Mouse (Mus musculus) limb, embryonic 10.5 days (tissue): ENCODE data around the gene Lpin2. TPM values are rescaled to one million over a fixed set of nuclear protein-coding genes. Genes with fewer than 3 reads are reported as not detected.

Experiments
- DNase-seq: peaks from one replicate; pipeline ENCODE4 v3.0.0-alpha.2; 2017; ENCODE audit warnings: low spot score
- H3K27ac ChIP-seq: fragments of 300-500 bp; sonication (generic); 2 replicates; pipeline ENCODE4 v1.5.1; 2016; ENCODE audit warnings: mild to moderate bottlenecking
- H3K27me3 ChIP-seq: fragments of 300-500 bp; sonication (generic); 2 replicates; pipeline ENCODE4 v1.6.1; 2016; ENCODE audit warnings: low read depth, mild to moderate bottlenecking; ENCODE audit not compliant: poor library complexity, severe bottlenecking
- H3K36me3 ChIP-seq: fragments of 300-500 bp; sonication (generic); 2 replicates; pipeline ENCODE4 v1.6.1; 2016; ENCODE audit warnings: mild to moderate bottlenecking, moderate library complexity
- H3K4me1 ChIP-seq: fragments of 300-500 bp; sonication (generic); 2 replicates; pipeline ENCODE4 v1.6.1; 2016
- H3K4me3 ChIP-seq: fragments of 300-500 bp; sonication (generic); 2 replicates; pipeline ENCODE4 v1.5.1; 2016; ENCODE audit warnings: mild to moderate bottlenecking, moderate library complexity
- H3K9me3 ChIP-seq: fragments of 300-500 bp; sonication (generic); replicated peaks from 2 replicates; pipeline ENCODE4 v1.6.1; 2016; ENCODE audit warnings: mild to moderate bottlenecking
- WGBS: fragments of 180-500 bp; shearing (Covaris S2); methylation state at CpG from one replicate; pipeline ENCODE4 v1.1.7; 2016; 5-methylcytosine and 5-hydroxymethylcytosine counted together
- polyA plus RNA-seq: library from polyadenylated mRNA; unstranded; fragments of >200 nt; fragmentation: Nextera tagmentation; extraction: Ambion mirVana; gene quantifications from 2 replicates; pipeline ENCODE4 v1.2.1, GENCODE M21; 2016

Lpin2 gene
- polyA plus RNA-seq, 1 experiment from 2014 or later, result 51.8 TPM

GRCm38 (mm10) chr17:71290486-71291410 is 108.4 kb downstream of the Lpin2 start:
- 73% methylated on average over 7 of the region's 7 CpGs for WGBS
- H3K4me3 ChIP-seq, result no peak overlapping the region
- no peaks in the 10 kb centered on the region for H3K36me3 ChIP-seq
- no peaks in the 10 kb centered on the region for H3K27me3 ChIP-seq
- no peaks in the 10 kb centered on the region for H3K9me3 ChIP-seq
- no peak overlapping the region for H3K27ac ChIP-seq
- H3K4me1 ChIP-seq, result peaks cover 20% of the 10 kb centered on the region
- no peak for DNase-seq

DNA sequence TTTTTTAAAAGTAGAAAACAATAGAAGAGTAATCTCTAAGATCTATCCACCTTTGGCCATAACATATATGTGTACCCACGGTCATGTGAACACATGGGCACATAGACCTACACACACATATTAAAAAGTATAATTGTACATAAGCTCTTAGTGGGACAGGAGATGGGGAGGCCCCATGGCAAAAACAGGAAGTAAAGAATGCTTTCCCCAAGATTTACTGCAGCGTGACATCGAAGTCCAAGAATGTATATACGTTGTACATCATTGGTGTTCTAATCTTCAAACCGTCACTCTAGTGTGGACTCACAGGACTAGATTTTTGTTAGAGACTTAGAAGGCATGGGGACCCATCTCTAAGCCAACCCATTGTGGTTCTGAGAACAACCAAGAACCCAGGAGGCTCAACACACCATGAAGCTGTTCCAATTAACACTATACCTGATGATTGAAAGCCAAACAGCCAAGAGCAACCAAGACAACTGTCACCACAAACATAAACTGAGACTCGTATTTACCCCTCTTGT is 109.6 kb downstream of the Lpin2 start:
- no peaks in the 10 kb centered on the region for H3K36me3 ChIP-seq
- no peaks in the 10 kb centered on the region for H3K9me3 ChIP-seq
- H3K27ac ChIP-seq, result no peak overlapping the region
- H3K27me3 ChIP-seq, result no peaks in the 10 kb centered on the region
- DNase-seq, result no peak
- H3K4me1 ChIP-seq, result peaks cover 14% of the 10 kb centered on the region
- no peak overlapping the region for H3K4me3 ChIP-seq
- 94% methylated on average over 6 of the region's 6 CpGs for WGBS

DNA sequence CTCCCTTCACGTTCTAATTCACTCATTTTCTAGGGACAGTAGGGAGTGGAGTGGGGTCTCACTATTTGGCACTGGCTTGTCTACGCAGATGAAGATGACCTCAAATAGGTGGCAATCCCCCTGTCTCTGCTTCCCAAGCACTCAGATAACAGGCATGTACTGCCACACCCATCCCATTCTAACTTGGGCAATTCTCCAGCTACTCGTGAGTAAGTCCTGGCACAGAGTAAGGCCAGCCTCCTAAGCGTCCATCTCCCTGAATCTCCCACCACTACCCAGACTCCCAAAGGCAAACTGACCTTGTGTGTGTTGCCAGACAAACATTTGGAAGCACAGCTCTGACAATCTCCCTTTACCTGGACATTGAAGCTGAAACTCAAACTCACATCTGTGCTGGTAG is 110.5 kb downstream of the Lpin2 start:
- Histone ChIP-seq H3K4me1 (peaks cover 10% of the 10 kb centered on the region), H3K27ac (no peak overlapping the region), H3K27me3 (no peaks in the 10 kb centered on the region), H3K36me3 (0 out of 2 replicates have a peak, but pooled peaks cover under 1% of the 10 kb centered on the region), H3K9me3 (no peaks in the 10 kb centered on the region), H3K4me3 (no peak overlapping the region)
- 89% methylated on average over 4 of the region's 4 CpGs for WGBS
- DNase-seq, result no peak

DNA sequence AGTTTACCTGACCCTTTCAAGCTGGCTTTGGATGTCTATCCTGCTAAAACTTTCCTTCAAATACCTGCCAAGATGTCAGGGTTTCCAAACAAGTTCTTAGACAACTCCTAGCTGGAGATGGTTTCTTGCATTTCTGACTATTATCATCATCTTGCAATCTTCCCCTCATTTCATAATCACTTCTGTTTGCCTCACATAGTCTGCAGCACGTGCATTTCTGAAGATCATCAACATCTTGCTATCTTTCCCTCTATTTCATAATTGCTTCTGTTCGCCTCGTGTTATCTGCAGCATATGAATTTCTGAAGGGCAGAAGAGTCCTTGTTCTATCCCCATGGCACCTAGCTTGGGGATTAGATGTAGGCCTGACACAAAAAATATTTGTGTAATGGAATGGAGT is 112.2 kb downstream of the Lpin2 start:
- WGBS, result 92% methylated on average over 3 of the region's 3 CpGs
- peaks cover 10% of the 10 kb centered on the region for H3K4me1 ChIP-seq
- H3K27ac ChIP-seq, result no peak overlapping the region
- no peak overlapping the region for H3K4me3 ChIP-seq
- peaks cover 15% of the 10 kb centered on the region for H3K36me3 ChIP-seq
- no peak for DNase-seq
- no peaks in the 10 kb centered on the region for H3K9me3 ChIP-seq
- no peaks in the 10 kb centered on the region for H3K27me3 ChIP-seq

Other genes with a start within 250 kb of the Lpin2 start
- gene Myom1, start 179.9 kb upstream of the Lpin2 start, polyA plus RNA-seq, result 2.5 and 4.2 TPM in 2 replicates
- gene Myl12a, start 179.7 kb upstream of the Lpin2 start, polyA plus RNA-seq, result 478 and 483 TPM in 2 replicates
- gene Emilin2, start 129.4 kb downstream of the Lpin2 start, polyA plus RNA-seq, result 30.0 and 36.1 TPM in 2 replicates